Mouse (Mus musculus) MEL (cell line): Measurements from ENCODE around the gene Snrpa. TPM values are rescaled to one million over a fixed set of nuclear protein-coding genes. Genes with fewer than 3 reads are reported as not detected.

ENCODE experiments used
- DNase-seq: peaks from one replicate; pipeline ENCODE4 v3.0.0; 2011; ENCODE audit warnings: low read depth, low spot score
- H3K27ac ChIP-seq: 2 replicates; pipeline ENCODE4 v1.5.1; 2012; ENCODE audit warnings: low read depth, mild to moderate bottlenecking, control low read depth, low read length, moderate library complexity; ENCODE audit not compliant: control insufficient read depth
- H3K27me3 ChIP-seq, 2 experiments: fragments of 150-350 bp in 1 of 2; sonication (generic) in 1 of 2; 2 replicates each; pipeline ENCODE4 v1.6.1; 2012; ENCODE audit warnings: low read length in 2 of 2, mild to moderate bottlenecking in 2 of 2, improper control_type of control experiment in 1 of 2, moderate library complexity in 1 of 2; ENCODE audit not compliant: insufficient read depth in 2 of 2, control insufficient read depth in 1 of 2
- H3K36me3 ChIP-seq, 2 experiments: 2 replicates each; pipeline ENCODE4 v1.6.1; 2012 to 2014; ENCODE audit warnings: low read length in 2 of 2, improper control_type of control experiment in 1 of 2, inconsistent platforms in 1 of 2, mild to moderate bottlenecking in 1 of 2; ENCODE audit not compliant: insufficient read depth in 2 of 2, control insufficient read depth in 1 of 2
- H3K4me1 ChIP-seq, 2 experiments: fragments of 150-350 bp in 1 of 2; sonication (generic) in 1 of 2; 2 replicates each; pipeline ENCODE4 v1.6.1; 2012; ENCODE audit warnings: low read length in 2 of 2, improper control_type of control experiment in 1 of 2, mild to moderate bottlenecking in 1 of 2; ENCODE audit not compliant: insufficient read depth in 2 of 2, control insufficient read depth in 1 of 2
- H3K4me3 ChIP-seq, 2 experiments: fragments of 150-350 bp in 1 of 2; sonication (generic) in 1 of 2; 2 replicates each; pipeline ENCODE4 v1.5.1; 2012; ENCODE audit warnings: low read depth in 2 of 2, low read length in 2 of 2, mild to moderate bottlenecking in 2 of 2, moderate library complexity in 2 of 2, control low read depth in 1 of 2, improper control_type of control experiment in 1 of 2; ENCODE audit not compliant: control insufficient read depth in 1 of 2, insufficient read depth in 1 of 2
- H3K79me2 ChIP-seq: 2 replicates; pipeline ENCODE4 v1.6.1; 2012; ENCODE audit warnings: mild to moderate bottlenecking, low read length, moderate library complexity; ENCODE audit not compliant: control insufficient read depth, poor library complexity, insufficient read depth
- H3K9ac ChIP-seq: 2 replicates; pipeline ENCODE4 v1.6.1; 2012; ENCODE audit warnings: low read depth, mild to moderate bottlenecking, control low read depth, low read length, moderate library complexity; ENCODE audit not compliant: control insufficient read depth, poor library complexity, severe bottlenecking
- H3K9me3 ChIP-seq: fragments of 150-350 bp; sonication (generic); replicated peaks from 2 replicates; pipeline ENCODE4 v1.6.1; 2012; ENCODE audit warnings: mild to moderate bottlenecking, low read length, improper control_type of control experiment, moderate library complexity; ENCODE audit not compliant: insufficient read depth
- CHD1 ChIP-seq: IDR thresholded peaks from 2 replicates; pipeline ENCODE4 v1.6.1; 2012; ENCODE audit warnings: low read depth, mild to moderate bottlenecking, inconsistent platforms, low read length, improper control_type of control experiment
- CHD2 ChIP-seq: IDR thresholded peaks from 2 replicates; pipeline ENCODE4 v1.6.1; 2011; ENCODE audit warnings: low read length, improper control_type of control experiment
- CTCF ChIP-seq, 3 experiments: IDR thresholded peaks in 2 of 3; conservative IDR thresholded peaks in 1 of 3; 2 replicates each; pipeline ENCODE4 v1.5.1; 2011 to 2012; ENCODE audit warnings: low read length in 3 of 3, low read depth in 2 of 3, mild to moderate bottlenecking in 2 of 3, improper control_type of control experiment in 1 of 3, inconsistent platforms in 1 of 3, mixed read lengths in 1 of 3, moderate library complexity in 1 of 3; ENCODE audit not compliant: control insufficient read depth in 1 of 3, insufficient read depth in 1 of 3, poor library complexity in 1 of 3, severe bottlenecking in 1 of 3
- E2F4 ChIP-seq: IDR thresholded peaks from 2 replicates; pipeline ENCODE4 v1.6.1; 2011; ENCODE audit warnings: low read depth, low read length, improper control_type of control experiment, borderline replicate concordance
- ELF1 ChIP-seq: IDR thresholded peaks from 2 replicates; pipeline ENCODE4 v1.6.1; 2014; ENCODE audit warnings: low read depth, mild to moderate bottlenecking, inconsistent platforms, low read length, improper control_type of control experiment, moderate library complexity
- EP300 ChIP-seq, 2 experiments: IDR thresholded peaks; 2 replicates each; pipeline ENCODE4 v1.6.1; 2011; ENCODE audit warnings: improper control_type of control experiment in 2 of 2, low read length in 2 of 2, low read depth in 1 of 2, mild to moderate bottlenecking in 1 of 2
- ETS1 ChIP-seq: IDR thresholded peaks from 2 replicates; pipeline ENCODE4 v1.6.1; 2012; ENCODE audit warnings: low read depth, mild to moderate bottlenecking, inconsistent platforms, low read length, improper control_type of control experiment, moderate library complexity
- GABPA ChIP-seq: IDR thresholded peaks from 2 replicates; pipeline ENCODE4 v1.6.1; 2012; ENCODE audit warnings: low read depth, mild to moderate bottlenecking, inconsistent platforms, low read length, improper control_type of control experiment, moderate library complexity
- GATA1 ChIP-seq: IDR thresholded peaks from 2 replicates; pipeline ENCODE4 v1.6.1; 2011; ENCODE audit warnings: low read depth, low read length, improper control_type of control experiment
- HCFC1 ChIP-seq: IDR thresholded peaks from 2 replicates; pipeline ENCODE4 v1.6.1; 2012; ENCODE audit warnings: low read depth, mild to moderate bottlenecking, inconsistent platforms, low read length, improper control_type of control experiment, moderate library complexity
- JUND ChIP-seq: IDR thresholded peaks from 2 replicates; pipeline ENCODE4 v1.6.1; 2011; ENCODE audit warnings: low read depth, mild to moderate bottlenecking, improper control_type of control experiment, low read length
- MAFK ChIP-seq: IDR thresholded peaks from 2 replicates; pipeline ENCODE4 v1.6.1; 2011; ENCODE audit warnings: low read depth, mild to moderate bottlenecking, low read length, improper control_type of control experiment, borderline replicate concordance
- MAX ChIP-seq: IDR thresholded peaks from 2 replicates; pipeline ENCODE4 v1.6.1; 2011; ENCODE audit warnings: low read length, improper control_type of control experiment
- MAZ ChIP-seq: IDR thresholded peaks from 2 replicates; pipeline ENCODE4 v1.6.1; 2012; ENCODE audit warnings: low read depth, mild to moderate bottlenecking, inconsistent platforms, low read length, improper control_type of control experiment
- MEF2A ChIP-seq: IDR thresholded peaks from 2 replicates; pipeline ENCODE4 v1.6.1; 2014; ENCODE audit warnings: low read depth, mild to moderate bottlenecking, inconsistent platforms, low read length, improper control_type of control experiment; ENCODE audit not compliant: poor library complexity, insufficient replicate concordance, severe bottlenecking; ENCODE audit errors: extremely low read depth
- MXI1 ChIP-seq: IDR thresholded peaks from 2 replicates; pipeline ENCODE4 v1.6.1; 2011; ENCODE audit warnings: mild to moderate bottlenecking, low read depth, low read length, improper control_type of control experiment
- MYB ChIP-seq: IDR thresholded peaks from 2 replicates; pipeline ENCODE4 v1.6.1; 2011; ENCODE audit warnings: mild to moderate bottlenecking, low read depth, low read length, improper control_type of control experiment
- NELFE ChIP-seq: IDR thresholded peaks from 2 replicates; pipeline ENCODE4 v1.6.1; 2011; ENCODE audit warnings: low read depth, low read length, improper control_type of control experiment
- NRF1 ChIP-seq: IDR thresholded peaks from 2 replicates; pipeline ENCODE4 v1.6.1; 2014; ENCODE audit warnings: low read depth, mild to moderate bottlenecking, inconsistent platforms, low read length, improper control_type of control experiment, moderate library complexity; ENCODE audit not compliant: poor library complexity, insufficient read depth, severe bottlenecking
- POLR2A ChIP-seq, 2 experiments: IDR thresholded peaks; 2 replicates each; pipeline ENCODE4 v1.6.1; 2011 to 2012; ENCODE audit warnings: low read length in 2 of 2, mild to moderate bottlenecking in 2 of 2, control low read depth in 1 of 2, improper control_type of control experiment in 1 of 2, low read depth in 1 of 2, moderate library complexity in 1 of 2; ENCODE audit not compliant: control insufficient read depth in 1 of 2, insufficient read depth in 1 of 2, poor library complexity in 1 of 2
- POLR2AphosphoS2 ChIP-seq: IDR thresholded peaks from 2 replicates; pipeline ENCODE4 v1.6.1; 2011; ENCODE audit warnings: low read length, improper control_type of control experiment
- POLR2AphosphoS5 ChIP-seq: IDR thresholded peaks from 2 replicates; pipeline ENCODE4 v1.6.1; 2012; ENCODE audit warnings: low read depth, borderline replicate concordance, mild to moderate bottlenecking, inconsistent platforms, low read length, moderate library complexity, mixed read lengths
- RAD21 ChIP-seq: IDR thresholded peaks from 2 replicates; pipeline ENCODE4 v1.6.1; 2011; ENCODE audit warnings: mild to moderate bottlenecking, low read depth, low read length, improper control_type of control experiment
- RCOR1 ChIP-seq: IDR thresholded peaks from 2 replicates; pipeline ENCODE4 v1.6.1; 2012; ENCODE audit warnings: low read depth, mild to moderate bottlenecking, inconsistent platforms, low read length, improper control_type of control experiment
- SIN3A ChIP-seq: IDR thresholded peaks from 2 replicates; pipeline ENCODE4 v1.6.1; 2012; ENCODE audit warnings: low read length, improper control_type of control experiment, inconsistent platforms
- TAL1 ChIP-seq: IDR thresholded peaks from 2 replicates; pipeline ENCODE4 v1.6.1; 2012; ENCODE audit warnings: mild to moderate bottlenecking, inconsistent platforms, low read length, moderate library complexity, mixed read lengths
- TBP ChIP-seq: IDR thresholded peaks from 2 replicates; pipeline ENCODE4 v1.8.0; 2011; ENCODE audit warnings: low read depth, low read length, improper control_type of control experiment
- TCF12 ChIP-seq: IDR thresholded peaks from 2 replicates; pipeline ENCODE4 v1.6.1; 2014; ENCODE audit warnings: low read depth, mild to moderate bottlenecking, inconsistent platforms, low read length, improper control_type of control experiment, moderate library complexity
- USF1 ChIP-seq: IDR thresholded peaks from 2 replicates; pipeline ENCODE4 v1.6.1; 2014; ENCODE audit warnings: low read depth, mild to moderate bottlenecking, inconsistent platforms, low read length, improper control_type of control experiment, moderate library complexity
- USF2 ChIP-seq, 2 experiments: IDR thresholded peaks; 2 replicates each; pipeline ENCODE4 v1.6.1; 2011 to 2012; ENCODE audit warnings: improper control_type of control experiment in 2 of 2, low read length in 2 of 2, borderline replicate concordance in 1 of 2, inconsistent platforms in 1 of 2, low read depth in 1 of 2, mild to moderate bottlenecking in 1 of 2; ENCODE audit not compliant: insufficient read depth in 1 of 2
- ZC3H11A ChIP-seq: IDR thresholded peaks from 2 replicates; pipeline ENCODE4 v1.6.1; 2012; ENCODE audit warnings: low read depth, mild to moderate bottlenecking, inconsistent platforms, low read length, improper control_type of control experiment
- ZKSCAN1 ChIP-seq: IDR thresholded peaks from 2 replicates; pipeline ENCODE4 v1.6.1; 2012; ENCODE audit warnings: low read depth, mild to moderate bottlenecking, inconsistent platforms, low read length, improper control_type of control experiment, moderate library complexity
- ZMIZ1 ChIP-seq: IDR thresholded peaks from 2 replicates; pipeline ENCODE4 v1.6.1; 2012; ENCODE audit warnings: low read depth, mild to moderate bottlenecking, inconsistent platforms, low read length, improper control_type of control experiment, moderate library complexity
- ZNF384 ChIP-seq: IDR thresholded peaks from 2 replicates; pipeline ENCODE4 v1.6.1; 2012; ENCODE audit warnings: low read depth, mild to moderate bottlenecking, inconsistent platforms, low read length, improper control_type of control experiment
- polyA plus RNA-seq, 2 experiments: library from polyadenylated mRNA; stranded (reverse) in 1 of 2; unstranded in 1 of 2; fragments of >175 nt in 1 of 2; fragments of >200 nt in 1 of 2; gene quantifications; 2 replicates each; pipeline versions ENCODE4 v1.2.1 to v1.2.4; 2012; ENCODE audit warnings: low replicate concordance in 2 of 2, low read depth in 1 of 2; ENCODE audit not compliant: insufficient read length in 2 of 2, insufficient read depth in 1 of 2, missing spikeins in 1 of 2
- total RNA-seq: library from RNA; depleted of rRNA; stranded (reverse); fragments of 300-350 nt; gene quantifications from 2 replicates; pipeline ENCODE4 v1.2.3, GENCODE M21; 2012; rRNA removed

Snrpa gene
- total RNA-seq = 128 and 139 TPM in 2 replicates
- polyA plus RNA-seq = 100 to 1,000 TPM in 1 of 2 experiments, not detected in 1; 310 TPM

GRCm38 (mm10) chr7:27195681-27196611 lies at the start of gene Snrpa, which contains the start of gene BC024978:
Gene Snrpa (minus strand): TSS chr7:27196271.
Gene BC024978 (plus strand): TSS chr7:27195781.
- Histone ChIP-seq H3K36me3 (peaks cover 16% of the 10 kb centered on the region in 2 experiments), H3K27ac (peak within 1 kb of the TSS; percentile 97), H3K9me3 (no peaks in the 10 kb centered on the region), H3K9ac (peak within 1 kb of the TSS; percentile 96), H3K79me2 (peaks cover 29% of the 10 kb centered on the region), H3K4me3 (peak within 1 kb of the TSS; percentile 72 to 93), H3K4me1 (peaks cover 6 to 14% of the 10 kb centered on the region in 2 experiments; a peak in 3 of 4 replicates), H3K27me3 (no peaks in the 10 kb centered on the region)
- peak; percentile 100 for DNase-seq
- TF ChIP-seq ELF1 = peak; percentile 85
- no peak for TF ChIP-seq MYB
- peak; percentile 100 for TF ChIP-seq USF1
- TF ChIP-seq GABPA = no peak
- TF ChIP-seq ETS1 = peak; percentile 87
- no peak for TF ChIP-seq ZKSCAN1
- TF ChIP-seq TBP = peak; percentile 88
- TF ChIP-seq GATA1 = no peak
- no peak for TF ChIP-seq POLR2AphosphoS5
- TF ChIP-seq MAX = peak; percentile 99
- no peak for TF ChIP-seq ZNF384
- TF ChIP-seq POLR2AphosphoS2 = peak; percentile 61; the same call in 1 of the 2 replicates
- TF ChIP-seq CTCF (IDR thresholded peaks at IDR 0.05 in 2 of 3, conservative IDR thresholded peaks at IDR 0.05 in 1 of 3; ENCODE audit: control insufficient read depth in 1 of 3, insufficient read depth in 1 of 3, low read depth in 2 of 3, low read length in 3 of 3, poor library complexity in 1 of 3, severe bottlenecking in 1 of 3) = no peak
- peak; percentile 66 for TF ChIP-seq ZMIZ1
- no peak for TF ChIP-seq RCOR1
- no peak; the same call in 1 of the 2 replicates for TF ChIP-seq E2F4
- peak in 1 of 2 experiments; percentile 33; a peak in 1 of 4 replicates for TF ChIP-seq EP300 (IDR thresholded peaks at IDR 0.05; ENCODE audit: low read depth in 1 of 2, low read length in 2 of 2)
- no peak; the same call in 1 of the 2 replicates for TF ChIP-seq NRF1
- TF ChIP-seq SIN3A = peak; percentile 90
- TF ChIP-seq MEF2A = no peak
- peak; percentile 94 to 98 for TF ChIP-seq USF2 (IDR thresholded peaks at IDR 0.05; ENCODE audit: borderline replicate concordance in 1 of 2, insufficient read depth in 1 of 2, low read depth in 1 of 2, low read length in 2 of 2)
- peak; percentile 22; the same call in 1 of the 2 replicates for TF ChIP-seq MAZ
- peak; percentile 7; the same call in 1 of the 2 replicates for TF ChIP-seq CHD1
- TF ChIP-seq ZC3H11A = no peak
- no peak for TF ChIP-seq TAL1
- TF ChIP-seq MXI1 = peak; percentile 96
- peak; percentile 88 for TF ChIP-seq HCFC1
- TF ChIP-seq RAD21 = no peak
- peak; percentile 85 for TF ChIP-seq NELFE
- TF ChIP-seq MAFK = no peak
- TF ChIP-seq JUND = peak; percentile 79; the same call in 1 of the 2 replicates
- TF ChIP-seq TCF12 = peak; percentile 41
- TF ChIP-seq CHD2 = no peak
- peak; percentile 90 to 91 for TF ChIP-seq POLR2A (IDR thresholded peaks at IDR 0.05; ENCODE audit: control insufficient read depth in 1 of 2, insufficient read depth in 1 of 2, low read depth in 1 of 2, low read length in 2 of 2, poor library complexity in 1 of 2)
